ENCODE assay signal across 11 mouse cellular contexts in the genomic region with DNA sequence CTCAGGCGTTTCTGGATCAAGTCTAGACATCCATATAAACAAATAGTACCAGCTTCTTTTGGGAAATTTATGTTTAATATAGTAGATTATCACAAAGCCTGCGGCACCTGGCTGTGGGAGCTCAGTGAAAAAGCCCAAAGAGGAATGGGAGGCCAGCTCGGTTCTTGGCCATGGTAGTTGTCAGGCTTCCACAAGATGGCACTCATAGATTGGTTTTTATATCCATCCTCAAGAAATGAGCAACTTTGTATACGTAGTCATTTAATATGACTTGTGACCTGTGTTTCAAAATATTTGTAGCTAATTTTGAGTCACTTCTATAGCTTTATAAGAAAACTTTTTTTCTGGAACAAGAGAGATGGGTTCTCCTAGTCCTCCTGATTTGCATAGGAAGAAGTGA. TPM values are rescaled to one million over a fixed set of nuclear protein-coding genes. Genes with fewer than 3 reads are reported as not detected.
A peak's percentile ranks its signal among the peaks of the same experiment; 100 is the strongest.
DNase-seq lines count a peak whose midpoint lies in the region; ATAC-seq and TF ChIP-seq lines count a peak whose summit lies in the region.
"Had no signal": no experiment of that assay in that cellular context is flagged by ENCODE, and none has a peak within 500 bp of the region (broad histone marks: within the 10 kb centered on the region; RNA-seq: fewer than 3 reads in every experiment).

No protein-coding gene starts in this region.

- DNase-seq in gastrocnemius, adult 2 months, result no peak
- no peak for DNase-seq in gastrocnemius, postnatal 10 days
- DNase-seq in limb, embryonic 14.5 days (ENCODE audit: low spot score), result peak; percentile 52
- DNase-seq in limb, embryonic 10.5 days (ENCODE audit: low spot score), result no peak
- no peak for DNase-seq in CH12.LX (ENCODE audit: extremely low read depth)
- DNase-seq in spleen, adult 18-20 months, result no peak
- DNase-seq: kidney, postnatal 25 days had no signal

- TF ChIP-seq CTCF in gastrocnemius, adult 2 months (IDR thresholded peaks at IDR 0.05), result peak; percentile 44
- peak in 1 of 2 experiments; percentile 46; a peak in 2 of 4 replicates for TF ChIP-seq CTCF in CH12.LX (conservative IDR thresholded peaks at IDR 0.05 in 1 of 2, IDR thresholded peaks at IDR 0.05 in 1 of 2; ENCODE audit: low read depth in 2 of 2, low read length in 2 of 2)
- peak; percentile 55 for TF ChIP-seq CTCF in cortical plate, adult 2 months (IDR thresholded peaks at IDR 0.05; ENCODE audit: extremely low read depth, insufficient read depth, low read length)

- H3K4me2 ChIP-seq in limb, embryonic 14.5 days (replicated peaks; ENCODE audit: low read depth, low read length, severe bottlenecking), result no peak overlapping the region
- no peak overlapping the region for H3K4me2 ChIP-seq in CH12.LX (ENCODE audit: insufficient read depth, low read depth, poor library complexity, severe bottlenecking)
- H3K4me2 ChIP-seq: embryonic facial prominence, embryonic 12.5 days had no signal

- 58% methylated on average over 4 of the region's 4 CpGs for WGBS in limb, embryonic 14.5 days
- 63% methylated on average over 4 of the region's 4 CpGs for WGBS in limb, embryonic 10.5 days

- dilution Hi-C loops in CH12.LX (cut with MboI; ENCODE audit: extremely low pct_ligation_motif_present, extremely low pct_unique_long_range_greater_than_20kb, low sequenced_read_pairs), result no loop called here

- ATAC-seq in limb, embryonic 14.5 days (ENCODE audit: low FRiP score, low read depth), result no peak

- no peak overlapping the region for H3K9ac ChIP-seq in limb, embryonic 14.5 days (ENCODE audit: low read depth, low read length, severe bottlenecking)
- H3K9ac ChIP-seq in CH12.LX (ENCODE audit: insufficient read depth, low read depth), result no peak overlapping the region
- H3K9ac ChIP-seq: embryonic facial prominence, embryonic 12.5 days had no signal

- no peak for TF ChIP-seq POLR2A in limb, embryonic 14.5 days (IDR thresholded peaks at IDR 0.05; ENCODE audit: borderline replicate concordance, extremely low read depth, insufficient read depth, insufficient read length)
- no peak for TF ChIP-seq POLR2A in CH12.LX (IDR thresholded peaks at IDR 0.05; ENCODE audit: low read depth, low read length)
- TF ChIP-seq POLR2A in cortical plate, adult 2 months (IDR thresholded peaks at IDR 0.05; ENCODE audit: extremely low read depth, insufficient read depth, low read length), result no peak

- peaks cover 11% of the 10 kb centered on the region; the same call in 1 of the 2 replicates for H3K36me3 ChIP-seq in limb, embryonic 14.5 days (ENCODE audit: control insufficient read depth, insufficient read depth, low read length)
- H3K36me3 ChIP-seq in limb, embryonic 10.5 days, result peaks cover 11% of the 10 kb centered on the region
- H3K36me3 ChIP-seq in CH12.LX (replicated peaks in 1 of 2; ENCODE audit: control insufficient read depth in 1 of 2, insufficient read depth in 1 of 2, low read length in 1 of 2), result peaks cover 2 to 17% of the 10 kb centered on the region in 2 experiments

- peak; percentile 47 for TF ChIP-seq RAD21 in CH12.LX (IDR thresholded peaks at IDR 0.05; ENCODE audit: low read depth, low read length)

- no peak overlapping the region for H3K4me3 ChIP-seq in gastrocnemius, adult 2 months
- no peak overlapping the region for H3K4me3 ChIP-seq in limb, embryonic 14.5 days (replicated peaks; ENCODE audit: low read length)
- no peak overlapping the region for H3K4me3 ChIP-seq in limb, embryonic 10.5 days
- no peak overlapping the region for H3K4me3 ChIP-seq in CH12.LX (replicated peaks in 1 of 3; ENCODE audit: low read depth in 2 of 3, low read length in 2 of 3, poor library complexity in 1 of 3)
- H3K4me3 ChIP-seq in cortical plate, adult 2 months (ENCODE audit: insufficient read depth, low read length), result no peak overlapping the region
- H3K4me3 ChIP-seq: embryonic facial prominence, embryonic 12.5 days; hindbrain, embryonic 10.5 days; myocyte had no signal

- in situ Hi-C loops in CH12.LX (cut with MboI; ENCODE audit: low pct_ligation_motif_present, low pct_unique_long_range_greater_than_20kb, low sequenced_read_pairs), result no loop called here

- no peaks in the 10 kb centered on the region for H3K4me1 ChIP-seq in limb, embryonic 14.5 days (ENCODE audit: control insufficient read depth, insufficient read depth, low read length)
- H3K4me1 ChIP-seq in limb, embryonic 10.5 days, result 0 out of 2 replicates have a peak, but pooled peaks cover 4% of the 10 kb centered on the region
- peaks cover 0 to 9% of the 10 kb centered on the region in 2 experiments; a peak in 2 of 4 replicates for H3K4me1 ChIP-seq in CH12.LX (ENCODE audit: control insufficient read depth in 1 of 2, insufficient read depth in 2 of 2)
- H3K4me1 ChIP-seq in cortical plate, adult 2 months (ENCODE audit: control insufficient read depth, insufficient read depth, low read length), result no peaks in the 10 kb centered on the region
- H3K4me1 ChIP-seq: embryonic facial prominence, embryonic 12.5 days; hindbrain, embryonic 10.5 days had no signal

- intact Hi-C loops in gastrocnemius, adult 2 months (cut with DNase I), result loop anchor here (10.0 kb wide), 1 partner anchor 226 kb away; no protein-coding TSS in a partner anchor

- TF ChIP-seq EP300 in CH12.LX (IDR thresholded peaks at IDR 0.05; ENCODE audit: low read length), result no peak

- H3K9me3 ChIP-seq in limb, embryonic 14.5 days (ENCODE audit: control insufficient read depth, low read length), result no peaks in the 10 kb centered on the region
- no peaks in the 10 kb centered on the region for H3K9me3 ChIP-seq in limb, embryonic 10.5 days (replicated peaks)
- no peaks in the 10 kb centered on the region for H3K9me3 ChIP-seq in CH12.LX (replicated peaks; ENCODE audit: low read length)
- H3K9me3 ChIP-seq: embryonic facial prominence, embryonic 12.5 days; hindbrain, embryonic 10.5 days had no signal

- no peak overlapping the region for H3K27ac ChIP-seq in gastrocnemius, adult 2 months
- no peak overlapping the region for H3K27ac ChIP-seq in limb, embryonic 14.5 days (replicated peaks; ENCODE audit: low read depth, low read length)
- no peak overlapping the region for H3K27ac ChIP-seq in limb, embryonic 10.5 days
- no peak overlapping the region for H3K27ac ChIP-seq in CH12.LX (ENCODE audit: insufficient read depth, low read depth)
- H3K27ac ChIP-seq in cortical plate, adult 2 months (ENCODE audit: insufficient read depth, low read length), result no peak overlapping the region
- H3K27ac ChIP-seq: embryonic facial prominence, embryonic 12.5 days; hindbrain, embryonic 10.5 days had no signal

- H3K79me2 ChIP-seq in CH12.LX (replicated peaks; ENCODE audit: control insufficient read depth, extremely low read depth, insufficient read depth, poor library complexity, severe bottlenecking), result no peaks in the 10 kb centered on the region

- no peaks in the 10 kb centered on the region for H3K27me3 ChIP-seq in limb, embryonic 14.5 days (ENCODE audit: control insufficient read depth, insufficient read depth, low read length)
- no peaks in the 10 kb centered on the region for H3K27me3 ChIP-seq in limb, embryonic 10.5 days (ENCODE audit: low read depth, poor library complexity, severe bottlenecking)
- no peaks in the 10 kb centered on the region for H3K27me3 ChIP-seq in CH12.LX (replicated peaks)
- H3K27me3 ChIP-seq: embryonic facial prominence, embryonic 12.5 days had no signal

TF ChIP-seq in CH12.LX, 34 proteins besides CTCF, POLR2A, EP300 and RAD21:
- TF ChIP-seq USF1 (IDR thresholded peaks at IDR 0.05; ENCODE audit: low read depth, low read length) (no peak), ZC3H11A (IDR thresholded peaks at IDR 0.05; ENCODE audit: low read depth, low read length) (no peak), MAX (IDR thresholded peaks at IDR 0.05; ENCODE audit: low read length) (no peak), SIN3A (IDR thresholded peaks at IDR 0.05; ENCODE audit: low read length) (no peak), TCF12 (IDR thresholded peaks at IDR 0.05; ENCODE audit: low read depth, low read length) (no peak), NELFE (IDR thresholded peaks at IDR 0.05; ENCODE audit: low read depth, low read length) (no peak)

RNA-seq across cellular contexts. Expression of gene Galnt16, which starts 19.7 kb away (rescaled TPM):
- 1 to 10 TPM; 2.4 to 3.8 TPM for total RNA-seq in gastrocnemius, adult 2 months (2021)
- 10 to 100 TPM; 15.9 to 20.7 TPM for total RNA-seq in gastrocnemius, postnatal 10 days (2021)
- polyA plus RNA-seq in limb, embryonic 14.5 days (2012; rRNA removed), result 19.1 and 20.2 TPM in 2 replicates
- polyA plus RNA-seq in limb, embryonic 14.5 days (2014; fragmentation: Nextera tagmentation; extraction: Ambion mirVana), result 12.4 and 15.7 TPM in 2 replicates
- 5.1 and 6.1 TPM in 2 replicates for polyA plus RNA-seq in limb, embryonic 10.5 days (2016; fragmentation: Nextera tagmentation; extraction: Ambion mirVana)
- total RNA-seq in CH12.LX (2012; rRNA removed) (0.13 TPM in 1 of 2 replicates, not detected in the other), CH12.LX (2014; rRNA removed) (not detected in 2 replicates)
- polyA plus RNA-seq in CH12.LX (2012; ENCODE audit: insufficient read length, low read depth), result not detected in 2 replicates
- polyA plus RNA-seq in cortical plate, adult 2 months (2012; rRNA removed), result 30.7 and 32.5 TPM in 2 replicates

RNA-seq across cellular contexts. Expression of gene Exd2, which starts 35.5 kb away (rescaled TPM):
- total RNA-seq in gastrocnemius, adult 2 months (2021), result 10 to 100 TPM; 35.0 to 46.8 TPM
- 10 to 100 TPM; 29.6 to 43.4 TPM for total RNA-seq in gastrocnemius, postnatal 10 days (2021)
- polyA plus RNA-seq in limb, embryonic 14.5 days (2012; rRNA removed), result 30.5 and 33.1 TPM in 2 replicates
- polyA plus RNA-seq in limb, embryonic 14.5 days (2014; fragmentation: Nextera tagmentation; extraction: Ambion mirVana), result 22.8 and 28.7 TPM in 2 replicates
- polyA plus RNA-seq in limb, embryonic 10.5 days (2016; fragmentation: Nextera tagmentation; extraction: Ambion mirVana), result 25.9 and 29.7 TPM in 2 replicates
- total RNA-seq in CH12.LX (2012; rRNA removed) (10.6 and 15.0 TPM in 2 replicates), CH12.LX (2014; rRNA removed) (11.3 and 12.8 TPM in 2 replicates)
- polyA plus RNA-seq in CH12.LX (2012; ENCODE audit: insufficient read length, low read depth), result 8.8 and 11.2 TPM in 2 replicates
- polyA plus RNA-seq in cortical plate, adult 2 months (2012; rRNA removed), result 128 and 146 TPM in 2 replicates
